Mouse (Mus musculus): ENCODE data around the gene Pus3. TPM values are rescaled to one million over a fixed set of nuclear protein-coding genes. Genes with fewer than 3 reads are reported as not detected.

The Pus3 gene
- polyA plus RNA-seq, 1 experiment from 2014 or later, result 14.3 TPM

DNA sequence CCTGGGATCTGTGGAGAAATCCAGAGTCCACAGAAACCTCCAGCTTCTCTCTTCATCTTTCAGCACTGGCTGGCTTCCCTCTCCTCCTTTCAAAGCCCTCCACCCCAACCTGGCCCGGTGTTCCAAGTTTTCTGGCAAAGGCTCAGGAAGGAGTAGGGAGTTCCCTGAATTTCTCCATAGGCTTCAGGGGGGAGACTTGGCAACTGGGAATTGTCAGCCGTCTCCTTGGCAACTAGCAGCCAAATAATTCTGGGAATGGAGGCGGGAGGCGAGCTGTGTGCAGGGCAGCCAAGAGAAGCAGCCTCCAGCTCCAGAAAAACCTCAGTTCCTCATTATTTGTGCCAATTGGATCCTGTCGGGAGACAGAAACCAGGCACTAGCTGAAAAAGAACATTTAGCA is 34.9 kb upstream of the Pus3 start:
- H3K9me3 ChIP-seq (replicated peaks; ENCODE audit: control insufficient read depth, low read length), result no peaks in the 10 kb centered on the region
- peak overlapping the region; percentile 34; the same call in 1 of the 2 replicates for H3K27ac ChIP-seq (ENCODE audit: low read length)
- peak; percentile 88 for ATAC-seq (replicated peaks; ENCODE audit: extremely low read depth, insufficient read depth, low FRiP score)
- H3K36me3 ChIP-seq (ENCODE audit: control insufficient read depth, insufficient read depth), result no peaks in the 10 kb centered on the region
- H3K4me2 ChIP-seq (ENCODE audit: low read depth, low read length), result no peak overlapping the region; the same call in 1 of the 2 replicates
- H3K9ac ChIP-seq (ENCODE audit: low read length), result no peak overlapping the region
- no peak overlapping the region for H3K4me3 ChIP-seq (ENCODE audit: low read length)
- peaks cover 10% of the 10 kb centered on the region for H3K4me1 ChIP-seq (ENCODE audit: control insufficient read depth, insufficient read depth, low read length)
- 51% methylated on average over 5 of the region's 5 CpGs for WGBS
- H3K27me3 ChIP-seq (ENCODE audit: control insufficient read depth, insufficient read depth, low read length), result no peaks in the 10 kb centered on the region

DNA sequence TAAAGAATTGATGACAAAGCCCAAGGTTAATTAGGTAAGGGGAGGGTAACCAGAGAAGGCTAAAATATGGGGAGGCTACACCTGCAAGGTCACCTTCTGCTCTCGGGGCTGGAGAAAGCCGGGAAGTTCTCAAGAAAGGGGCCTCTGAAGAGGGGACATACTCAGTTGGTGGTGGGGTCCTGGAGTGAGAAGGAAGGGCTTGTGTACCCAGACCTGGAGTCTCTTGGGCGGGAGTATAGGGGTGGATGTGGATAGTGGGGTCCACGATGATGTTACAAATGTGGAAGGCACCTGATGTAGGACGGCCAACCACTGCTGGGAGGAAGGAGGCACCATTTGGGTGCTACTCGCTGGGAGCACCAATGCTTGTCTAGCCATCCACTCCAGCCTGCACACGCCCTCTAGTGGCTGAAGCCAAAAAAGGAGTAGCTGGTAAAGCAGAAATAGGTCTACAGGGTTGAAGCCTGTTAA is 34.4 kb upstream of the Pus3 start:
- Histone ChIP-seq H3K4me3 (ENCODE audit: low read length) (no peak overlapping the region), H3K36me3 (ENCODE audit: control insufficient read depth, insufficient read depth) (no peaks in the 10 kb centered on the region), H3K9me3 (replicated peaks; ENCODE audit: control insufficient read depth, low read length) (no peaks in the 10 kb centered on the region), H3K9ac (ENCODE audit: low read length) (no peak overlapping the region), H3K4me2 (ENCODE audit: low read depth, low read length) (no peak overlapping the region), H3K4me1 (ENCODE audit: control insufficient read depth, insufficient read depth, low read length) (peaks cover 10% of the 10 kb centered on the region), H3K27me3 (ENCODE audit: control insufficient read depth, insufficient read depth, low read length) (no peaks in the 10 kb centered on the region), H3K27ac (ENCODE audit: low read length) (peak overlapping the region; percentile 34; the same call in 1 of the 2 replicates)
- 20% methylated on average over 7 of the region's 7 CpGs for WGBS
- peak; percentile 67 for ATAC-seq (replicated peaks; ENCODE audit: extremely low read depth, insufficient read depth, low FRiP score)

DNA sequence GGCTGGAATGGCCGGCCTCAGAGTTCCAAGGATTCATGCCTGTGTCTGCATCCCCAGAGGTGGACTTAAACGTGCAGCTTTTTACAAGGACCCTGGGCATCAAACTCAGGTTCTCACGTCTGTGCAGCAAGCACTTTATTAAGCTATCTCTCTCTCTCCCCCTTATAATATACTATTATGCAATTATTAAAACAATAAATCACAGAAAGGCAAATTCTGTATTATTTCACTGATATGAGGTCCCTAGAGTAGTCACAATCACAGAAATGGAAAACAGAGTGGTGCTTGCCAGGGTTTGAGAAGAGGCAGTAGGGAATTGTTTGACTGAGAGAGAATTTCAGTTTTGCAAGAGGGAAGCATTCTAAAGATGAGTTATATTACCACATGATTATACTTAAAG is 29.3 kb upstream of the Pus3 start:
- ATAC-seq (replicated peaks; ENCODE audit: extremely low read depth, insufficient read depth, low FRiP score), result no peak
- H3K36me3 ChIP-seq (ENCODE audit: control insufficient read depth, insufficient read depth), result no peaks in the 10 kb centered on the region
- no peak overlapping the region for H3K9ac ChIP-seq (ENCODE audit: low read length)
- no peak overlapping the region for H3K4me2 ChIP-seq (ENCODE audit: low read depth, low read length)
- WGBS, result 48% methylated on average over 3 of the region's 3 CpGs
- H3K27me3 ChIP-seq (ENCODE audit: control insufficient read depth, insufficient read depth, low read length), result no peaks in the 10 kb centered on the region
- no peaks in the 10 kb centered on the region for H3K9me3 ChIP-seq (replicated peaks; ENCODE audit: control insufficient read depth, low read length)
- H3K4me1 ChIP-seq (ENCODE audit: control insufficient read depth, insufficient read depth, low read length), result no peaks in the 10 kb centered on the region
- no peak overlapping the region for H3K27ac ChIP-seq (ENCODE audit: low read length)
- no peak overlapping the region for H3K4me3 ChIP-seq (ENCODE audit: low read length)

DNA sequence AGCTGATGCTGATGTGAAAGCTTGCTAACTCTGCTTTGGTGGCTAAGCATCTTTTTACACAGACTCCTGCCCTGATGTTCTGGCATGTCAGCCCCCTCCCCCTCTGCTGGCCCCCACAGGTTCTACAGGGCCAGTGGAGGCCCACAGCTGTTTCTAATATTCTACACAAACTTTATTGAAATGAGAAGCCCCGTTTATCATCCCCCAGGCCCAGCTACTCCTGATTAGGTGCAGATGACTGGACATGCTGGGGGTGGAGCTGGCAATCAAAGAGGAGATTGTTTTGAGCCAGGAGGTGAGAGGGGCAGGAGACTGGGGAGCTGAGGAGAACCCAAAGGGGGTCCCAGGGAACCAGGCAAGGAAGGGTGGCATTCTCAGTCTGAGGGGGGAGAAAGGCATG is 28.6 kb upstream of the Pus3 start:
- Histone ChIP-seq H3K27me3 (ENCODE audit: control insufficient read depth, insufficient read depth, low read length) (no peaks in the 10 kb centered on the region), H3K9ac (ENCODE audit: low read length) (no peak overlapping the region), H3K4me2 (ENCODE audit: low read depth, low read length) (no peak overlapping the region), H3K4me1 (ENCODE audit: control insufficient read depth, insufficient read depth, low read length) (no peaks in the 10 kb centered on the region), H3K9me3 (replicated peaks; ENCODE audit: control insufficient read depth, low read length) (no peaks in the 10 kb centered on the region), H3K27ac (ENCODE audit: low read length) (no peak overlapping the region), H3K4me3 (ENCODE audit: low read length) (no peak overlapping the region), H3K36me3 (ENCODE audit: control insufficient read depth, insufficient read depth) (no peaks in the 10 kb centered on the region)
- no peak for ATAC-seq (replicated peaks; ENCODE audit: extremely low read depth, insufficient read depth, low FRiP score)
- 9% methylated on average over 1 of the region's 1 CpGs for WGBS

DNA sequence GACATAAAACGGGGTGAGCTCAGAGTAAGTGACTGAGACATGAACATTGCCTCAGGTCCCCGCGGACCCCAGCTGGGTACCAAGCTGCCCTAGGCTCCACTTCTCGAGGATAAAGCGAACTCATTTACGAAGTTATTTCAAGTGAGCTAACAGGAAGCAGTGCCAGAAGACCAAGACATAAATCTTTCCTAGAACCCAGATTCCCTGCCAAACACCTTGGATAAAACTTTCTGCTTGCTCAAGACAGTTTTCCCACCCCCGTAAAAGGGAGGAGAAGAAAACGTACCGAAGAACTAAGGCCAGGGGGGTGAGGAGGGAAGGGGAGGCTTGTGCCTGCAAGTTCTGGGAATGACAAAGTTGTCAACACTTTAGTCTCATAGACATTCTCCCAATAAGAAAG is 25.1 kb upstream of the Pus3 start:
- Histone ChIP-seq H3K27ac (ENCODE audit: low read length) (no peak overlapping the region), H3K4me3 (ENCODE audit: low read length) (no peak overlapping the region), H3K9me3 (replicated peaks; ENCODE audit: control insufficient read depth, low read length) (no peaks in the 10 kb centered on the region), H3K9ac (ENCODE audit: low read length) (no peak overlapping the region), H3K4me2 (ENCODE audit: low read depth, low read length) (no peak overlapping the region), H3K4me1 (ENCODE audit: control insufficient read depth, insufficient read depth, low read length) (no peaks in the 10 kb centered on the region), H3K36me3 (ENCODE audit: control insufficient read depth, insufficient read depth) (no peaks in the 10 kb centered on the region), H3K27me3 (ENCODE audit: control insufficient read depth, insufficient read depth, low read length) (no peaks in the 10 kb centered on the region)
- 66% methylated on average over 9 of the region's 9 CpGs for WGBS
- ATAC-seq (replicated peaks; ENCODE audit: extremely low read depth, insufficient read depth, low FRiP score), result no peak

DNA sequence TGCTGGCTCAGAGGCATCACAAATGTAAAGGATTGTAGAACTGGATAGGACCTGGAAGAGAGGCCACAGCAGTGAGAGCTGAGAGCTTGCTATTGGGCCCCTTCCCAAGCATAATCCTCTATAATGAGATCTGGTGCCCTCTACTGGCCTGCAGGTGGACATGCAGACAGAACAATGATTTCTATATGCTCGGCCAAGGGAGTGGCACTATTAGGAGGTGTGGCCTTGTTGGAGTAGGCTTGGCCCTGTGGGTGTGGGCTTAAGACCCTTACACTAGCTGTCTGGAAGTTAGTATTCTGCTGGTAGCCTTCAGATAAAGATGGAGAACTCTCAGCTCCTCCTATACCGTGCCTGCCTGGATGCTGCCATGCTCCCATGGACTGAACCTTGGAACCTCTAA is 23.3 kb upstream of the Pus3 start:
- no peak overlapping the region for H3K27ac ChIP-seq (ENCODE audit: low read length)
- WGBS, result 8% methylated on average over 2 of the region's 2 CpGs
- H3K9me3 ChIP-seq (replicated peaks; ENCODE audit: control insufficient read depth, low read length), result no peaks in the 10 kb centered on the region
- peak; percentile 80 for ATAC-seq (replicated peaks; ENCODE audit: extremely low read depth, insufficient read depth, low FRiP score)
- no peaks in the 10 kb centered on the region for H3K4me1 ChIP-seq (ENCODE audit: control insufficient read depth, insufficient read depth, low read length)
- H3K27me3 ChIP-seq (ENCODE audit: control insufficient read depth, insufficient read depth, low read length), result no peaks in the 10 kb centered on the region
- no peaks in the 10 kb centered on the region for H3K36me3 ChIP-seq (ENCODE audit: control insufficient read depth, insufficient read depth)
- H3K4me3 ChIP-seq (ENCODE audit: low read length), result no peak overlapping the region
- no peak overlapping the region for H3K4me2 ChIP-seq (ENCODE audit: low read depth, low read length)
- no peak overlapping the region for H3K9ac ChIP-seq (ENCODE audit: low read length)

DNA sequence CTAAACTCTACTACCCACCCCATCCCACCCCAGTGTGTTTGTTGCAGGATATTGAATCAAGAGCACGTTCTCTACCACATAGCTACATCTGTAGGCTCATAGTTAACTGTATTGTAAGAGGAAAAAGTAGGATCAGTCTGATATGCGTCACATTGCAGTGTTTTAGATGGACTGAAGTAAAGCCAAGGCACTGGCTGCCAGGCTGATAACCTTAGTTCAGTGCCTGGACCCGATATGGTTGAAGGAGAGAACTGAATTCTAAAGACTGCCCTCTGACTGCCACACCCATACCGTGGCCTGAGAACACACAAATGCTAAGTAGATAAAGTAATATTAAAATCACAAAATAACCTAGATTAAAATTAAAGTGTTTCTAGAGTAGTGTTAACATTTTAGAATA is 22.5 kb upstream of the Pus3 start:
- no peaks in the 10 kb centered on the region for H3K27me3 ChIP-seq (ENCODE audit: control insufficient read depth, insufficient read depth, low read length)
- ATAC-seq (replicated peaks; ENCODE audit: extremely low read depth, insufficient read depth, low FRiP score), result no peak
- no peaks in the 10 kb centered on the region for H3K36me3 ChIP-seq (ENCODE audit: control insufficient read depth, insufficient read depth)
- no peak overlapping the region for H3K4me2 ChIP-seq (ENCODE audit: low read depth, low read length)
- no peak overlapping the region for H3K4me3 ChIP-seq (ENCODE audit: low read length)
- H3K4me1 ChIP-seq (ENCODE audit: control insufficient read depth, insufficient read depth, low read length), result no peaks in the 10 kb centered on the region
- H3K9me3 ChIP-seq (replicated peaks; ENCODE audit: control insufficient read depth, low read length), result no peaks in the 10 kb centered on the region
- WGBS, result 57% methylated on average over 4 of the region's 4 CpGs
- H3K27ac ChIP-seq (ENCODE audit: low read length), result no peak overlapping the region
- H3K9ac ChIP-seq (ENCODE audit: low read length), result no peak overlapping the region

DNA sequence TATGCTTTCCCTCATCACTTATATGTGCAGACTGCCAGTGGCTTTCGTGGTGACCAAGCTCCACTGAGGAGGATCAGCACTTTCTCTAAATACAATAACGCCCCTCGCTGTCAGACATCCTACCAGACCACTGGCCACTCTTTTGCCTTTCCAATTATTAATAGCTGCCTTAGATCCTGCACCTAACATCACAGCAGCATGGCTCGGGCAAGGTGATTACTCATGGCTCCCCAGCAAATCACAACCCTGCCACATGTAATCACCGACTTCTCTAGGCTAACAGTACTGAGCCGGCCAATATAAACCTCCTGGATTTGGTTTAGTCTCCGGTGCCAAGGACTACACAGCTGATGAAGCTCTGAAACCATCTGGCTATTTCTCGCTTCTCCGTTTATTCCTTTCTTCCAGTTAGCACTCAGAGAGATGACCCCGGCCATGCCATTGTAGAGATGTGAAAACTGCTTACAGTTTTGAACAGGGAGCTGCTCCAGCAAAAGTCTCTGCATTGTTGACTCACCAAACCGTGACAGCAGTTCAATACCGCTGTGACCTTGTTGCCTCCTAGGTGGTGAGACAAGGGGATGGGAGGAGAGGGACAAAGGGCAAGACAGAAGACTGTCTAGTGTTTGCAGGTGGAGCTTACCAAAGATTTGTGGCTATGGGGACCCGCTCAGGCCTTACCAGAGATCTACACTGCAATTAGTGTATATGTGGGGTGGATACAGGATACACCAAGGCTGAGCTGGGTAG is 19.2 kb upstream of the Pus3 start:
- no peaks in the 10 kb centered on the region for H3K4me1 ChIP-seq (ENCODE audit: control insufficient read depth, insufficient read depth, low read length)
- WGBS, result 78% methylated on average over 13 of the region's 13 CpGs
- H3K27ac ChIP-seq (ENCODE audit: low read length), result no peak overlapping the region
- no peak overlapping the region for H3K4me3 ChIP-seq (ENCODE audit: low read length)
- no peak overlapping the region for H3K4me2 ChIP-seq (ENCODE audit: low read depth, low read length)
- no peak overlapping the region for H3K9ac ChIP-seq (ENCODE audit: low read length)
- H3K9me3 ChIP-seq (replicated peaks; ENCODE audit: control insufficient read depth, low read length), result no peaks in the 10 kb centered on the region
- H3K36me3 ChIP-seq (ENCODE audit: control insufficient read depth, insufficient read depth), result no peaks in the 10 kb centered on the region
- no peak for ATAC-seq (replicated peaks; ENCODE audit: extremely low read depth, insufficient read depth, low FRiP score)
- H3K27me3 ChIP-seq (ENCODE audit: control insufficient read depth, insufficient read depth, low read length), result no peaks in the 10 kb centered on the region

DNA sequence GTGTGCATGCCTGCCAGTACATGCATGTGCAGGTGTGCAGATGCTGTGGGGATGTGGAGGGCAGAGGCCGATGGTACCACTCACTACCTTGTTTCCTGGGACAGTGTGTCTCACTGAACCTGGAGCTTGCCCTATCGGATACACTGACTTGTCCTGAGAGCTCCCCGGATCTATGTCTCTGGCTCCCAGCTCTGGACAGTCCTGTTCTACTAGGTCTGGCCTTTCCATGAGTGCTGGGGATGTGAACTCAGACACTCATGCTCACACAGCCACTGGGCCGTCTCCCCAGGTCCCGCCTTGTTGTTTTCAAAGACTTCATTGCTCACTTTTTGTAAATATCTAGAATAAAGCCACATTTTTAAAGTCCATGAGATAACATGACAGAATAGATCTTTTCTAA is 17.4 kb upstream of the Pus3 start:
- Histone ChIP-seq H3K4me2 (ENCODE audit: low read depth, low read length) (no peak overlapping the region), H3K27ac (ENCODE audit: low read length) (no peak overlapping the region), H3K9ac (ENCODE audit: low read length) (no peak overlapping the region), H3K4me3 (ENCODE audit: low read length) (no peak overlapping the region), H3K27me3 (ENCODE audit: control insufficient read depth, insufficient read depth, low read length) (no peaks in the 10 kb centered on the region), H3K36me3 (ENCODE audit: control insufficient read depth, insufficient read depth) (no peaks in the 10 kb centered on the region), H3K4me1 (ENCODE audit: control insufficient read depth, insufficient read depth, low read length) (no peaks in the 10 kb centered on the region), H3K9me3 (replicated peaks; ENCODE audit: control insufficient read depth, low read length) (no peaks in the 10 kb centered on the region)
- WGBS, result 77% methylated on average over 5 of the region's 5 CpGs
- ATAC-seq (replicated peaks; ENCODE audit: extremely low read depth, insufficient read depth, low FRiP score), result no peak
